Mouse (Mus musculus): ENCODE data around the gene 4931406C07Rik. TPM values are rescaled to one million over a fixed set of nuclear protein-coding genes. Genes with fewer than 3 reads are reported as not detected.
"Not testable (repeated sequence)": the region's sequence is repeated elsewhere in the genome, so short reads cannot be mapped to it uniquely, and the experiment has no call there.

4931406C07Rik gene
- polyA plus RNA-seq, 1 experiment: 448 TPM

DNA sequence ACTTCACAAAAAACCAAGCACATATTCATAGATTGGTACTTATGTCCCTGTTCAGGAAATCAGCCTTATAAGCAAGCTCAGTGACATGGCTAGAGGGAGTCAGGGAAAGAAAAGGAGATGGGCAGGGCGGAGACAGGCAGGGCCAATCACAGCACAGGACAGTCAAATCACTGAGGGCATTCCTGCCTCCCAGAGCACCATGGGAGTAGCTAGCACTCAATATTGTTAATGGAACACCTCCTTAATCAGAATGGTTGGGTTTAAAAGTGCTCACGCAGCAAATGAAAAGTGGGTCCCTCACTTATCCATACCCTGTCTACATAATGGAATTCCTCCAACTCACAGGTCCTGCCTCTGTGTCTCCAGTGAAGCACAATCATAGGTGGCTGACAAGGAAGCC is 3.4 kb downstream of the 4931406C07Rik start:
- Histone ChIP-seq H3K4me1 (ENCODE audit: control insufficient read depth, insufficient read depth, insufficient read length, low read length) (0 out of 2 replicates have a peak, but pooled peaks cover 2% of the 10 kb centered on the region), H3K4me3 (ENCODE audit: insufficient read depth, low read depth, low read length) (no peak overlapping the region), H3K27ac (replicated peaks; ENCODE audit: low read depth, low read length) (peak overlapping the region; percentile 47)

DNA sequence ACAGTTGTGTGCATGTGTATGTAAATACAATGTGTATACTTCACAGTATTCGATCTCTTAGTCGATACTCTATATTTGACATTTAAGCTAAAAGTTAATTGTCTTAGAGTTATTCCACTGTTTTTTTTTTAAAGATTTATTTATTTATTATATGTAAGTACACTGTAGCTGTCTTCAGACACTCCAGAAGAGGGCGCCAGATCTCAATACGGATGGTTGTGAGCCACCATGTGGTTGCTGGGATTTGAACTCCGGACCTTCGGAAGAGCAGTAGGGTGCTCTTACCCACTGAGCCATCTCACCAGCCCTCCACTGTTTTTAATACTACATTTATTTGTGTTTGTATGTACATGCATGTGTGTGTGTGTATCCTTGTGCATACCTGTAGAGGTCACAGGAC is 4.2 kb downstream of the 4931406C07Rik start:
- H3K4me1 ChIP-seq (ENCODE audit: control insufficient read depth, insufficient read depth, insufficient read length, low read length); H3K4me3 ChIP-seq (ENCODE audit: insufficient read depth, low read depth, low read length): not testable (repeated sequence)
- H3K27ac ChIP-seq (replicated peaks; ENCODE audit: low read depth, low read length): 0 out of 2 replicates have a peak overlapping the region, but pooled peaks have one; percentile 47

DNA sequence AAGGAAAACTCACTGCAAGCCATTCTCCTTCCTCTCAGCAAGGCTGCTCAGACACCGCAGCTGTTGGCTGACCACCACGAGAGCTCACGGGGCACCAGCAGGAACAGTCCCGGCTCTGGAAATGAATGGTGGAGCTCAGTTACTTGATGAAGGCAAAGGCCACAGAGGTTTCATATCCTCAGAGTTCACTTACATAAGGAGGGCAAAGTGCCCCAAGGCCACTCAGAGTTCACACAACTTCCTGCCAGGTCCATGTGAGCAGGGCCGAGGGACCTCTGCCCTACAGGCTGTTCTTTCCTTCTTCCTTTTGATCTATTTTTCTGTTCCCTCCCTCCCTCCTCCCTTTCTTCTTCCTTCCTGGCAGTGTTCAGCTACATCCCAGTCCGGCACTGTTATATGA is 4.8 kb downstream of the 4931406C07Rik start:
- peak overlapping the region; percentile 52 for H3K4me3 ChIP-seq (ENCODE audit: insufficient read depth, low read depth, low read length)
- H3K27ac ChIP-seq (replicated peaks; ENCODE audit: low read depth, low read length): peak overlapping the region; percentile 89

DNA sequence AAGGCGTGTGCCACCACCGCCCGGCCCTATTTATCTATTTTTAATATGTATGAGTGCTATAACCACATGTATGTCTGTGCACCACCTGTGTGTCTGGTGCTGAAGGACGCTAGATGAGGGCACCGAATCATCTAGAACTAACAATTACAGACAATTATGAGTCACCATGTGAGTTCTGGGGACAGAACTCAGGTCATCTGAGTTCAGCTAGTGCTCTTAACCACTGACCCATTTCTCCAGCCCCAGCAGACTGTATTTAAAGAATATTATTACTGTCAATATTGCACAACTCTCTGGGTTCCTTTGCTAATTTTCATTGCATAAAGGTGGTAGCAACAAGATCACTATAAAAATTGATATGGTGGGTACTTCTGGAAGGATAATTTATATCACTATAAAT is 6.2 kb downstream of the 4931406C07Rik start:
- Histone ChIP-seq H3K4me1 (ENCODE audit: control insufficient read depth, insufficient read depth, insufficient read length, low read length) (0 out of 2 replicates have a peak, but pooled peaks cover 2% of the 10 kb centered on the region), H3K4me3 (ENCODE audit: insufficient read depth, low read depth, low read length) (peak overlapping the region; percentile 30), H3K27ac (replicated peaks; ENCODE audit: low read depth, low read length) (peak overlapping the region; percentile 73)

More for the DNA sequence above, 4.8 kb downstream of the 4931406C07Rik start:
- 0 out of 2 replicates have a peak, but pooled peaks cover 2% of the 10 kb centered on the region for H3K4me1 ChIP-seq (ENCODE audit: control insufficient read depth, insufficient read depth, insufficient read length, low read length)

DNA sequence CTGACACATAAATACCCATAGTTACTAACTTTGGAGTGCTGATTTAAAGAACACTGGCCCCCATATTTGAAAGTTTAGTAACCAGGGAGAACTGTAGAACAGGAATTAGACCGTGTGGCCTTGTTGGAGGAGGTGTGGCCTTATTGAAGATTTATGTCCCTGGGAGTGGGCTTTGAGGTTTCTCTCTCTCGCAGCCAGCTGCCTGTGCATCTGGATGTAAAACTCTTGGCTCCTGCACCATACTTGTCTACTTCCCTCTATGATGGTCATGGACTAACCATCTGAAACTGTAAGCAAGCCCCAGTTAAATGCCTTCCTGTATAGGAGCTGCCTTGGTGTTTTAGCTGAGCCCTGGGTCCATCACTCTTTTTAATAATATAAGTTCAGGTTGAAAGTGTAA is 7.8 kb downstream of the 4931406C07Rik start:
- H3K27ac ChIP-seq (replicated peaks; ENCODE audit: low read depth, low read length): no peak overlapping the region
- no peak overlapping the region for H3K4me3 ChIP-seq (ENCODE audit: insufficient read depth, low read depth, low read length)
- 0 out of 2 replicates have a peak, but pooled peaks cover 2% of the 10 kb centered on the region for H3K4me1 ChIP-seq (ENCODE audit: control insufficient read depth, insufficient read depth, insufficient read length, low read length)

DNA sequence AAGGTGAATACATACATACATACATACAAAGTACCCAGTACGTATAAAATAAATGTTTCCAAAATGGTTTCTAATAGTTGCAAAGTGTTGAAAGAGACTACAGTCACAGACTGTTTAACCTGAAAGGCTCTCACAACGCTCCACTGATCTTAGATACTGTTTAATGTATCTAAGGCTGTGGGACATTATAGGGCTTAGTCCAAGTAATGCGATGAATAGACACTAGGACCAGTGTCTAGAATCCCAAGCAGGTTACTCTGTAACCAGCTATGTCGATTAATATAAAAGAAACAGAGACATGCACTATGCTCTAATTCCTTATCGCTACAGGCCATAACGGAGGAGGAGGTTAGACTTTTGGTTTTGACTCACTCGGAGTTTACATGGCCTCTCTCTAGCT is 9.1 kb downstream of the 4931406C07Rik start:
- 0 out of 2 replicates have a peak, but pooled peaks cover 2% of the 10 kb centered on the region for H3K4me1 ChIP-seq (ENCODE audit: control insufficient read depth, insufficient read depth, insufficient read length, low read length)
- H3K27ac ChIP-seq (replicated peaks; ENCODE audit: low read depth, low read length): no peak overlapping the region
- no peak overlapping the region for H3K4me3 ChIP-seq (ENCODE audit: insufficient read depth, low read depth, low read length)

GRCm38 (mm10) chr9:15289251-15289650 is 17.0 kb downstream of the 4931406C07Rik start:
- no peak overlapping the region for H3K27ac ChIP-seq (replicated peaks; ENCODE audit: low read depth, low read length)

DNA sequence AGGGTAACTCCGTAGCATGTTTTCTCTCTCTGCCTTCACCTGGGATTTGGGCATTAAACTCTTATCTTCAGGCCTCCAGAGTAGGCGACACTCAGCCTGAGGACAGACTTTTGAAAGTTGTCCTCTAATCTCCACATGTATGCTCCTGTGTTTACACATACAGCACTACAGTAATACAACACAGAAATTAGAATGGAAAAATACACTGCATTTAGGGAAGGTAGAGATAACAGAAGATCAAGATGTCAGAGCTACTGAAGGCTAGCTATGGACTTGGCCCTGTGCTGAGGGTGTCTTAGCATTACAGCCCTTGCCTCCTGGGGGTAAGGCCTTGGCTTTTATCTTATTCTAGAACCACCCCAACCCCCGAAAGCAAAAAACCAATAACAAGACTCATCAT is 17.8 kb downstream of the 4931406C07Rik start:
- Histone ChIP-seq H3K27ac (replicated peaks; ENCODE audit: low read depth, low read length) (no peak overlapping the region), H3K4me1 (ENCODE audit: control insufficient read depth, insufficient read depth, insufficient read length, low read length) (no peaks in the 10 kb centered on the region), H3K4me3 (ENCODE audit: insufficient read depth, low read depth, low read length) (no peak overlapping the region)

More at GRCm38 (mm10) chr9:15289251-15289650, 17.0 kb downstream of the 4931406C07Rik start:
- Histone ChIP-seq H3K4me3 (ENCODE audit: insufficient read depth, low read depth, low read length) (no peak overlapping the region), H3K4me1 (ENCODE audit: control insufficient read depth, insufficient read depth, insufficient read length, low read length) (no peaks in the 10 kb centered on the region)

DNA sequence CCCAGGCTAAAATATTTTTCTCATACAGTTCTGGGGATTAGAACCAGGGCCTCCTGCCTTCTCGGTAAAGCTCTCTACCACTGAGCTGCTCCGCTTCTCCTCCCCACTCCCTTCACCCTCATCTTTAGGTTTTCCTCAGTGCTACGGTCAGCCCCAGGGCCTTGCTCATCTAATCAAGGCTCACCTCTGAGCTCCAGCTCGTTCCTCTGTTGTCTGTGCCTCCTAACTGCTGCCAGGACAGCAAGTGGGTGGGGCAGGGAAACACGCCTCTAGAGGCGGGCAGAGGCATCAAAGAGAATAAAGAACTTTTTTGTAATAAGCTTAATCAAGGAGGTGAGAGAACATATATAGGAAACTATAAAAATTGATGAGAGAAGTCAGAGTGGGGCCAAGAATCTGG is 18.4 kb downstream of the 4931406C07Rik start:
- Histone ChIP-seq H3K4me3 (ENCODE audit: insufficient read depth, low read depth, low read length) (no peak overlapping the region), H3K4me1 (ENCODE audit: control insufficient read depth, insufficient read depth, insufficient read length, low read length) (no peaks in the 10 kb centered on the region), H3K27ac (replicated peaks; ENCODE audit: low read depth, low read length) (no peak overlapping the region)

- no peak overlapping the region for H3K27ac ChIP-seq (replicated peaks; ENCODE audit: low read depth, low read length)
- peaks cover 1% of the 10 kb centered on the region; the same call in 1 of the 2 replicates for H3K4me1 ChIP-seq (ENCODE audit: control insufficient read depth, insufficient read depth, insufficient read length, low read length)
- H3K4me3 ChIP-seq (ENCODE audit: insufficient read depth, low read depth, low read length): no peak overlapping the region
Observed at GRCm38 (mm10) chr9:15285443-15285842, 20.8 kb downstream of the 4931406C07Rik start.

DNA sequence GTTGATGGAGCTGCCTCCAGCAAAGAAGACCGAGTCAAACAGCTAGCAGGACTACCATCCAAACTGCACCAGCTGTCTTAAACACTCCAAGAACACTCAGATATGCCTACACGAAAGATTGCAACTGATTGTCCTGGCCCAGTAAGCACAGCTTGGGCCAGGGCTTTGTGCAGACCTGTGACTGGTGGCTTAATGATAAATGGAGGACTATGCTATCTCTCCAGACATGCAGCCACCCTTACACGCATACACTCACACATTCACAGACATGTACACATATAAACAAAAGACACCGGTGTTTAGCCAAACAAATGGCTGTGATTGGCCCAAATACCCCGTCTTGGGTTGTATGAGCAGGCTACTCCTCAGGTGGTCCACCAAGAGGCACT is 25.8 kb downstream of the 4931406C07Rik start:
- Histone ChIP-seq H3K4me1 (ENCODE audit: control insufficient read depth, insufficient read depth, insufficient read length, low read length) (peaks cover 2% of the 10 kb centered on the region; the same call in 1 of the 2 replicates), H3K4me3 (ENCODE audit: insufficient read depth, low read depth, low read length) (peak overlapping the region; percentile 61), H3K27ac (replicated peaks; ENCODE audit: low read depth, low read length) (peak overlapping the region; percentile 64)

DNA sequence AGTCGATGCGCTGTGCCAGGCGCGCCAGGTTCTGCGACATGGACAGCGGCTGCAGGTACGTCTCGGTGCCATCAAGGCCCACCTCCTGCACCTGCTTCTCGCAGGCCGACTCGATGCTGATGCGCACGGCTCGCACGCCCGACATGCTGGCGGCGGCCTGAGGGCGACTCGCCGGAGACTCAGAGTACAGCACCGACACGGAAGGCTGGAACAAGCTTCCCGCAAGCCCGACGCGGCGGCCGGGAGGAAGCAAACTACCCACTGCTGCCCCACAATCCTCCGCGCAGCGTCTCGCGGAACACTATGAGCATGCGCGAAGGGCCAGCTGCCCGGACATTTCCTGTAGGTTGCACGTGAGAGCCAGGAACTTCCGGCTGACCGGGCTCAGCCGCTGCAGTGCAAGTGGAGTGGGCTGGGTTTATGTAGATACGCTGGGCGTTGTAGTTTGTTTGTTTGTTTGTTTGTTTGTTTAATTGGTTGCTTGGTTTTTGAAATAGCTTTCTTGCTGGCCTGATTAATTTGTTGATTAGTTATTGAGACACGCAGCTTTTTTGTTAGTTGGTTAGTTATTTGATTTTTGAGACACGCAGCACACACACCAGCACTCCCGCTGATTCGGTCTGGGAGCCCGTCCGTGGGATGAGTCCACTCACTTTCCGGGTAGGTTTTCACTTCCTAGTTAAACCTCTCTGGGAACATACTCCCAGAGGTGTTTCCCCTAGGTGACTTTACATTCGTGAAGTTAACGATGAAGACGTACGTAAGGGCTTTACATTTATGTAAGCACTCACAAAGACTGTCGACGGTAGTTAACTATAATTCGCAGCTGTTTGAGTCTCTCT is 26.4 kb downstream of the 4931406C07Rik start, which contains the start of gene Med17:
Gene Med17 (minus strand): TSS at position 283 of the 842 bp plus-strand sequence.
- peaks cover 2% of the 10 kb centered on the region; the same call in 1 of the 2 replicates for H3K4me1 ChIP-seq (ENCODE audit: control insufficient read depth, insufficient read depth, insufficient read length, low read length)
- peak within 1 kb of the TSS; percentile 89 for H3K4me3 ChIP-seq (ENCODE audit: insufficient read depth, low read depth, low read length)
- peak within 1 kb of the TSS; percentile 72 for H3K27ac ChIP-seq (replicated peaks; ENCODE audit: low read depth, low read length)

GRCm38 (mm10) chr9:15279139-15279648 is 27.1 kb downstream of the 4931406C07Rik start:
- H3K4me3 ChIP-seq (ENCODE audit: insufficient read depth, low read depth, low read length): peak overlapping the region; percentile 89
- peak overlapping the region; percentile 72 for H3K27ac ChIP-seq (replicated peaks; ENCODE audit: low read depth, low read length)

DNA sequence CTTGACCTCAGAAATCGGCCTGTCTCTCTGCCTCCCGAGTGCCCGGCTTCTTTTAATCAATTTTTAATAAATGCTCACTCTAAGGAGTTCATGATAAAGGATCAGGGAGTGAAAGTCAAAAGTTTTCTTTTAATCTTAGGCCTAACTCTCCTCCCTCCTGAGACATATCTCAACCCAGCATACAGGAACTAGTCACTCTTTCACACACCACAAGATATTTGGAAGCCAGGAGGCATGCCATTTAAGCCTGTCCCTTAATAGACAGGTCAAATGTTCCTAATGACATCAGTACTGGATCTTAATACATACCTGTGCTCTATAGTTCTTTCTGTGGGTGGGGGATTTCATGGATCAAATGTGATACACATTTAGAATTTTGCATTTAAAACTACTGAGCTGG is 27.9 kb downstream of the 4931406C07Rik start:
- H3K4me1 ChIP-seq (ENCODE audit: control insufficient read depth, insufficient read depth, insufficient read length, low read length): peaks cover 2% of the 10 kb centered on the region; the same call in 1 of the 2 replicates
- no peak overlapping the region for H3K4me3 ChIP-seq (ENCODE audit: insufficient read depth, low read depth, low read length)
- H3K27ac ChIP-seq (replicated peaks; ENCODE audit: low read depth, low read length): no peak overlapping the region

More at GRCm38 (mm10) chr9:15279139-15279648, 27.1 kb downstream of the 4931406C07Rik start:
- peaks cover 2% of the 10 kb centered on the region; the same call in 1 of the 2 replicates for H3K4me1 ChIP-seq (ENCODE audit: control insufficient read depth, insufficient read depth, insufficient read length, low read length)

DNA sequence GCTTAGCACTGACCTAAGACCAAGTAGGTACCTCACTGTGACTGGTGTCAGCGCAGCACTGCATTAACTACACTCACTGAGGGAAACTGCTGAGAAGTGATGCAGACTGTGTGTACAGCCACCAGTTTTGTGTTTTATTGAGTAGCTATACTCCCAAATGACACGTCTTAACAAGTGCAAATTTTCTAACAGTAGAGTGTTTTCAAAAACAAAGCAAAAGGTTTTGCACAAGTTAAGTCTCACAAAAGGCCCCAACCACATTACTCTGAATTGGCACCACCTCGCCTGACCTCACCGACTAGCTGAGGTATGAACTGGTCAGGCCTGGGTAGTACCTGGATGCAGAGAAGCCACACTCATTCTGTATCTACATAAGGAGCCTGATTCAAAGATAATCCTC is 29.4 kb downstream of the 4931406C07Rik start:
- Histone ChIP-seq H3K4me1 (ENCODE audit: control insufficient read depth, insufficient read depth, insufficient read length, low read length) (peaks cover 2% of the 10 kb centered on the region; the same call in 1 of the 2 replicates), H3K4me3 (ENCODE audit: insufficient read depth, low read depth, low read length) (no peak overlapping the region), H3K27ac (replicated peaks; ENCODE audit: low read depth, low read length) (no peak overlapping the region)

Measured in brown adipose tissue, adult 24 weeks (tissue).